Mouse (Mus musculus): ENCODE data around the gene Npff. TPM values are rescaled to one million over a fixed set of nuclear protein-coding genes. Genes with fewer than 3 reads are reported as not detected.

The Npff gene
- polyA plus RNA-seq, 1 experiment from 2014 or later: 0.63 TPM

GRCm38 (mm10) chr15:102546246-102546645 lies 21.5 kb upstream of the Npff start:
- 70% methylated on average over 3 of the region's 3 CpGs for WGBS (ENCODE audit: insufficient replicate concordance)
- ATAC-seq (ENCODE audit: insufficient read depth): no peak
- peaks cover 56% of the 10 kb centered on the region for H3K36me3 ChIP-seq (replicated peaks)
- no peaks in the 10 kb centered on the region for H3K27me3 ChIP-seq
- no peaks in the 10 kb centered on the region for H3K4me1 ChIP-seq (replicated peaks)
- H3K27ac ChIP-seq (replicated peaks): no peak overlapping the region
- no peak overlapping the region for H3K4me2 ChIP-seq
- no peak overlapping the region for H3K9ac ChIP-seq
- no peak overlapping the region for H3K4me3 ChIP-seq (replicated peaks)
- H3K9me3 ChIP-seq (replicated peaks): no peaks in the 10 kb centered on the region

DNA sequence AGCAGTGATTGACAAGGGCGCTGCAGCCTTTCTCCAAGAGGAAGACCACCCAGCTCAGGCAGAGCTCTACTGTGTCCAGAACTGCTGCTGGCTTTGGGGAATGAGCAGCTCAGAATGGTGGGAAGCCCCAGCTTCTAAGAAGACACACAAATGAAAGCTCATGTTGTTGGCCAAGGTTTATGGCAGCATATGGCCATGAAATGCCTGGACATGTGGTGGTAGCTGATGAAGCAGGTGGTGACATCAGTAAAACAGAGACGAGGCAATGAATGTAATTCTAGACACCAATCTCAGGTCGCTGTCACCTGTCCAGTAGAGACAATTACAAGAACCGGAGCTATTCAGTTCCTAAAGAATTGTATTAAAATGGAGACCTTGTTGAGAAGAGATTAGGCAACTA lies 20.1 kb upstream of the Npff start:
- WGBS (ENCODE audit: insufficient replicate concordance): 70% methylated on average over 4 of the region's 4 CpGs

GRCm38 (mm10) chr15:102533926-102534325 lies 9.2 kb upstream of the Npff start:
- H3K9ac ChIP-seq: no peak overlapping the region
- H3K4me3 ChIP-seq (replicated peaks): no peak overlapping the region
- no peaks in the 10 kb centered on the region for H3K27me3 ChIP-seq
- peaks cover 66% of the 10 kb centered on the region for H3K36me3 ChIP-seq (replicated peaks)
- no peak overlapping the region for H3K4me2 ChIP-seq
- H3K4me1 ChIP-seq (replicated peaks): no peaks in the 10 kb centered on the region
- no peak overlapping the region for H3K27ac ChIP-seq (replicated peaks)
- H3K9me3 ChIP-seq (replicated peaks): no peaks in the 10 kb centered on the region
- WGBS (ENCODE audit: insufficient replicate concordance): 78% methylated on average over 7 of the region's 7 CpGs
- ATAC-seq (ENCODE audit: insufficient read depth): no peak

More for the DNA sequence above, 20.1 kb upstream of the Npff start:
- no peaks in the 10 kb centered on the region for H3K27me3 ChIP-seq
- peaks cover 64% of the 10 kb centered on the region for H3K36me3 ChIP-seq (replicated peaks)
- H3K4me3 ChIP-seq (replicated peaks): no peak overlapping the region
- H3K27ac ChIP-seq (replicated peaks): no peak overlapping the region
- no peaks in the 10 kb centered on the region for H3K9me3 ChIP-seq (replicated peaks)
- no peak for ATAC-seq (ENCODE audit: insufficient read depth)
- H3K9ac ChIP-seq: no peak overlapping the region
- no peak overlapping the region for H3K4me2 ChIP-seq
- H3K4me1 ChIP-seq (replicated peaks): no peaks in the 10 kb centered on the region

GRCm38 (mm10) chr15:102532106-102532900 lies 7.6 kb upstream of the Npff start:
- no peaks in the 10 kb centered on the region for H3K9me3 ChIP-seq (replicated peaks)
- ATAC-seq (ENCODE audit: insufficient read depth): no peak
- H3K36me3 ChIP-seq (replicated peaks): peaks cover 77% of the 10 kb centered on the region
- H3K27ac ChIP-seq (replicated peaks): no peak overlapping the region
- no peaks in the 10 kb centered on the region for H3K27me3 ChIP-seq
- no peaks in the 10 kb centered on the region for H3K4me1 ChIP-seq (replicated peaks)
- H3K4me2 ChIP-seq: no peak overlapping the region
- WGBS (ENCODE audit: insufficient replicate concordance): 89% methylated on average over 3 of the region's 3 CpGs
- H3K4me3 ChIP-seq (replicated peaks): no peak overlapping the region
- H3K9ac ChIP-seq: no peak overlapping the region

DNA sequence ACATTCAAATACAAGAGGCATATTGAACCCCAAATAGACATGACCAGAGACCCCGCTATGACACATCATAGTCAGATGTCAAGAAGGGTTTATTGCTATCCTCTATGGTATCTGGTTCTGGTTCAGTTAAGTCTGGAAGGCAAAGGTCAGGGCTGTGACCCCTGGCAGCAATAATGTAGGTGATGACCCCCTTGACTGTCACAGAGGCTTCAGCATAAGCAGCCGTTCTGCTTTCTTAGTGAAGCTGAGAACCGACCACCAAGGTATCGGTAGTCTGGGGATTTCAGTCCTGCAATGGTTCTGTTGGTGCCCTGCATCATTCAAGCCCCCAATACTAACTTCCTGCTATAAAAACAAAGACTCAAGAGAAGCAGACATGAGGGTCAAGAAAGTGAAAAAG lies 6.8 kb upstream of the Npff start:
- H3K36me3 ChIP-seq (replicated peaks): peaks cover 72% of the 10 kb centered on the region
- no peak overlapping the region for H3K27ac ChIP-seq (replicated peaks)
- WGBS (ENCODE audit: insufficient replicate concordance): 81% methylated on average over 4 of the region's 4 CpGs
- no peak for ATAC-seq (ENCODE audit: insufficient read depth)
- no peaks in the 10 kb centered on the region for H3K9me3 ChIP-seq (replicated peaks)
- no peak overlapping the region for H3K4me3 ChIP-seq (replicated peaks)
- no peak overlapping the region for H3K9ac ChIP-seq
- H3K4me2 ChIP-seq: no peak overlapping the region
- H3K4me1 ChIP-seq (replicated peaks): no peaks in the 10 kb centered on the region
- H3K27me3 ChIP-seq: no peaks in the 10 kb centered on the region

DNA sequence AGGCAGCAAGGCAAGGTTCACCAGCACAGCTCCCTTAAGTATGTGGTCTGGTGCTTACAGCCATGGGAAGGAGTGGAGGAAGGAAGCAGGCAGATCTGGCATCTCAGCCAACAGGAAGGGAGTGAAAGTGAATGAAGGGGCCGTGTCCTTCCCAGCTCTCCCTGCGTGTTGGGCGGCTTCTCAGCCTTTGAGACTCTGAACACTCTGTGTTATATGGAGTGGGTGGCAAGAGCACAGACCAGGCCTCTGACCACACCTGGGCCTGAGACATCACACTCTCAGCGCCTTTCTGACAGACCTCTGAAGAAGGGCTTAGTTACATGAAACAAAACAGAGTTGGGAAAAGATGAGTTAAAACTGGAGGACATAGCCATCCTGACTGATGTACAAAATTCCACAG lies 5.8 kb upstream of the Npff start:
- H3K36me3 ChIP-seq (replicated peaks): peaks cover 62% of the 10 kb centered on the region
- no peak overlapping the region for H3K4me2 ChIP-seq

GRCm38 (mm10) chr15:102528396-102528795 lies 3.7 kb upstream of the Npff start:
- Histone ChIP-seq H3K4me1 (replicated peaks) (no peaks in the 10 kb centered on the region), H3K4me3 (replicated peaks) (no peak overlapping the region), H3K27me3 (no peaks in the 10 kb centered on the region), H3K9ac (no peak overlapping the region), H3K4me2 (no peak overlapping the region), H3K9me3 (replicated peaks) (no peaks in the 10 kb centered on the region), H3K27ac (replicated peaks) (no peak overlapping the region), H3K36me3 (replicated peaks) (peaks cover 65% of the 10 kb centered on the region)
- WGBS (ENCODE audit: insufficient replicate concordance): 72% methylated on average over 1 of the region's 1 CpGs
- no peak for ATAC-seq (ENCODE audit: insufficient read depth)

More for the DNA sequence above, 5.8 kb upstream of the Npff start:
- H3K9me3 ChIP-seq (replicated peaks): no peaks in the 10 kb centered on the region
- H3K4me3 ChIP-seq (replicated peaks): no peak overlapping the region
- no peak overlapping the region for H3K27ac ChIP-seq (replicated peaks)
- 65% methylated on average over 4 of the region's 4 CpGs for whole genome bisulfite sequencing (ENCODE audit: insufficient replicate concordance)
- H3K27me3 ChIP-seq: no peaks in the 10 kb centered on the region
- no peak for ATAC-seq (ENCODE audit: insufficient read depth)
- H3K9ac ChIP-seq: no peak overlapping the region
- no peaks in the 10 kb centered on the region for H3K4me1 ChIP-seq (replicated peaks)

DNA sequence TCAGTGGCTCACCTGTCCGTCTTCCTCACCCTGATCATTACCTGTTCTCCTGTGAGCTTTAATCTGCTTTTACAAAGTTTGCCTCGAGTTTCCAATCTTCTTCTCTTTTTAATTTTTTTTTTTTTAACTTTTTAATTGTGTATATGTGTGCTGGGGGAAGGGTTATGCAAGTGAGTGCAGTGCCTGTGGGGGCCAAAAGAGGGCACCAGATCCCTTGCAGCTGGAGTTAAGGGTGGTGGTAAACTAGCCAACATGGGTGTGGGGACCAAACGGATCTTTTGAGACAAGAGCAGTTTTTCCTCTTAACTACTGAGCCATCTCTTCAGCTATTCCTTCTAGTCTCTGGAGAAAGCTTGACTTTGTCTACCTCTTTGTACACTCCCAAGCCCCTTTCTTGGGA lies 3.2 kb upstream of the Npff start:
- Histone ChIP-seq H3K9ac (no peak overlapping the region), H3K36me3 (replicated peaks) (peaks cover 61% of the 10 kb centered on the region), H3K9me3 (replicated peaks) (no peaks in the 10 kb centered on the region), H3K27me3 (no peaks in the 10 kb centered on the region), H3K27ac (replicated peaks) (no peak overlapping the region), H3K4me2 (no peak overlapping the region), H3K4me1 (replicated peaks) (no peaks in the 10 kb centered on the region), H3K4me3 (replicated peaks) (no peak overlapping the region)
- no peak for ATAC-seq (ENCODE audit: insufficient read depth)
- WGBS (ENCODE audit: insufficient replicate concordance): 62% methylated on average over 3 of the region's 3 CpGs

DNA sequence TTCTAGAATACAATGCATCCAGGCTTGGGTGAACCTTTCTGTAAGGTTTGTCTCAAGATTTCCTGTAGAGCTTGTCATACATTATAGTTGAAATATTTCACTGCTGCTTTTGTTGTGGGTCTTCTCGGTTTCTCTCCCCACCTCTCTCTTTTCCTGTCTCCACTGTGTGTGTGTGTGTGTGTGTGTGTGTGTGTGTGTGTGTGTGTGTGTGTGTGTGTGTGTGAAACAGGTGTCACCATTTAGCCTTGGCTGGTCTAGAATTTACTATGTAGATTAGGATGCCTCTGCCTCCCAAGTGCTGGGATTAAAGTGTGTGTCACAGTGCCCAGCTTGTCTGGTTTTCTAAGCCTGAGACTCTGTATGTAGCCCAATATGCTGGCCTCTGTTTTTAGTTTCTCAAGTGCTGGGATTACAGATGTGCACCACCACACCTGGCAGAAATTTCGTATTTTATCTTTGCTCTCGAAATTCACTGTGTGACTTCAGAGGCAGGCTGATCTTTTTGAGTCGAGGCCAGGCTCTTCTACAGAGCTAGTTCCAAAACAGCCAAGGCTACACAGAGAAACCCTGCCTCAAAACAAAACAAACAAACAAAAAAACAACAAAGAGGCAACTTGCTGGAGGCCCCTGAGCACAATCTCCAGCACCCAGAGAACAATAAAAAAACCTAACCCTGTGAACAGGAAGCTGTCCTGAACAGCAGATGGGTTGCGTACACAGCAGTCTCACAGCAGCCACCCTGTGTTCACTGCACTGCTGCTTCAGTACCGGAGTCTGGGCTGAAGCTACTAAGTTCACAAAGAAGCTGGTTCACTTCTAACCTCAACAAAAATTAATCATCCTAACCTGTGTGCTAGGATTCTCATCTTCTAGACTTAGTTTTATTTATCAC lies 1.6 kb upstream of the Npff start:
- Histone ChIP-seq H3K4me1 (replicated peaks) (peaks cover 3% of the 10 kb centered on the region), H3K36me3 (replicated peaks) (peaks cover 65% of the 10 kb centered on the region), H3K27me3 (no peaks in the 10 kb centered on the region), H3K9me3 (replicated peaks) (no peaks in the 10 kb centered on the region), H3K27ac (replicated peaks) (no peak overlapping the region), H3K4me2 (no peak overlapping the region), H3K4me3 (replicated peaks) (no peak overlapping the region), H3K9ac (no peak overlapping the region)
- ATAC-seq (ENCODE audit: insufficient read depth): no peak
- 66% methylated on average over 6 of the region's 6 CpGs for WGBS (ENCODE audit: insufficient replicate concordance)

DNA sequence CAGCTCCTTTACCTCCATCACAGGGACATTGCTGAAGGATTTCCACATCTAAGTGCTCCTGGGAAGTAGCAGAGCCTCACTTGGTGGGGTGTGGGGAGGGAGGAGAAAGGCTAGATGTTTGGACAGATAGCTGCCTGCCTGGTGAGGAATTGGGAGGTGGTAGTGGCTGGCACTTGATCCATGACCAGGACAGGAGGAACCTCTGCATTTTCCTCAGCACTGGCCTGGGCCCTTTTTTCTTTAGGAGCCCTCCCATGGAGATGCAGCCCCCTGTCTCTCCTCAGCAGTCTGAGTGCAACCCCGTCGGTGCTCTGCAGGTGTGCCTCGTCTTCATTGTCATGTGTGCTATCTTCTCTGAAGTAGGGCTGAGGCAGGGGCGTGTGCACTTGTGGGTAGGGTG lies 3.3 kb downstream of the Npff start:
- no peak for ATAC-seq (ENCODE audit: insufficient read depth)
- H3K4me2 ChIP-seq: no peak overlapping the region
- no peak overlapping the region for H3K4me3 ChIP-seq (replicated peaks)
- H3K9me3 ChIP-seq (replicated peaks): no peaks in the 10 kb centered on the region
- H3K27ac ChIP-seq (replicated peaks): no peak overlapping the region
- H3K9ac ChIP-seq: no peak overlapping the region; the same call in 1 of the 2 replicates
- H3K27me3 ChIP-seq: peaks cover 3% of the 10 kb centered on the region; the same call in 1 of the 2 replicates
- peaks cover 37% of the 10 kb centered on the region for H3K36me3 ChIP-seq (replicated peaks)
- peaks cover 42% of the 10 kb centered on the region for H3K4me1 ChIP-seq (replicated peaks)
- 62% methylated on average over 4 of the region's 4 CpGs for WGBS (ENCODE audit: insufficient replicate concordance)

- peak overlapping the region; percentile 38; the same call in 1 of the 2 replicates for H3K27ac ChIP-seq (replicated peaks)
- peak overlapping the region; percentile 100 for H3K4me2 ChIP-seq
- ATAC-seq (ENCODE audit: insufficient read depth): no peak
- H3K9ac ChIP-seq: peak overlapping the region; percentile 94; the same call in 1 of the 2 replicates
- peaks cover 37% of the 10 kb centered on the region for H3K36me3 ChIP-seq (replicated peaks)
- H3K9me3 ChIP-seq (replicated peaks): no peaks in the 10 kb centered on the region
- peaks cover 49% of the 10 kb centered on the region for H3K4me1 ChIP-seq (replicated peaks)
- 26% methylated on average over 4 of the region's 4 CpGs for WGBS (ENCODE audit: insufficient replicate concordance)
- no peak overlapping the region for H3K4me3 ChIP-seq (replicated peaks)
- H3K27me3 ChIP-seq: peaks cover 13% of the 10 kb centered on the region
Observed at GRCm38 (mm10) chr15:102520416-102520815, 4.3 kb downstream of the Npff start.

All from liver, embryonic 15.5 days (tissue).